Mouse (Mus musculus) thymus, postnatal 10 days (tissue): ENCODE data around the gene Ano6.
"Not testable (repeated sequence)": the region's sequence is repeated elsewhere in the genome, so short reads cannot be mapped to it uniquely, and the experiment has no call there.

Source experiments
- DNase-seq, 2 experiments: peaks; one replicate each; pipeline ENCODE4 v3.0.0; 2021; ENCODE audit warnings: low spot score in 2 of 2

Gene Ano6

GRCm38 (mm10) chr15:95827465-95827971, 36.9 kb downstream of the Ano6 start:
- DNase-seq, result no peak

- not testable (repeated sequence) for DNase-seq
Measured at GRCm38 (mm10) chr15:95828018-95828646, 37.5 kb downstream of the Ano6 start.

- no peak for DNase-seq
Measured at GRCm38 (mm10) chr15:95828647-95829254, 38.1 kb downstream of the Ano6 start.

- no peak for DNase-seq
Measured at GRCm38 (mm10) chr15:95829553-95830205, 39.0 kb downstream of the Ano6 start.

GRCm38 (mm10) chr15:95830206-95830560, 39.5 kb downstream of the Ano6 start:
- no peak for DNase-seq

GRCm38 (mm10) chr15:95833292-95833691, 42.6 kb downstream of the Ano6 start:
- DNase-seq, result no peak

GRCm38 (mm10) chr15:95836077-95836476, 45.4 kb downstream of the Ano6 start:
- no peak for DNase-seq

GRCm38 (mm10) chr15:95836646-95837434, 46.2 kb downstream of the Ano6 start:
- DNase-seq, result no peak

- no peak for DNase-seq
Measured at GRCm38 (mm10) chr15:95837570-95837969, 46.9 kb downstream of the Ano6 start.

- no peak for DNase-seq
Measured at GRCm38 (mm10) chr15:95838171-95839020, 47.8 kb downstream of the Ano6 start.

- DNase-seq, result no peak
Measured at GRCm38 (mm10) chr15:95839789-95840188, 49.1 kb downstream of the Ano6 start.

- no peak for DNase-seq
Measured at GRCm38 (mm10) chr15:95843183-95843949, 52.7 kb downstream of the Ano6 start.

- no peak for DNase-seq
Measured at GRCm38 (mm10) chr15:95844412-95844811, 53.8 kb downstream of the Ano6 start.

- DNase-seq, result no peak
Measured at GRCm38 (mm10) chr15:95846102-95846501, 55.5 kb downstream of the Ano6 start.

- DNase-seq, result no peak
Measured at GRCm38 (mm10) chr15:95848493-95849064, 57.9 kb downstream of the Ano6 start.

GRCm38 (mm10) chr15:95849513-95850411, 59.1 kb downstream of the Ano6 start:
- peak in 1 of 2 experiments; percentile 19 for DNase-seq

GRCm38 (mm10) chr15:95850546-95850945, 59.9 kb downstream of the Ano6 start:
- no peak for DNase-seq

GRCm38 (mm10) chr15:95855051-95855844, 64.6 kb downstream of the Ano6 start:
- DNase-seq, result no peak
